8 mouse cellular contexts compared by ENCODE assay signal in genomic region chr7:126376903-126377277, GRCm38 (mm10). TPM values are rescaled to one million over a fixed set of nuclear protein-coding genes. Genes with fewer than 3 reads are reported as not detected.
DNase-seq lines count a peak whose midpoint lies in the region; ATAC-seq and TF ChIP-seq lines count a peak whose summit lies in the region.

No protein-coding gene starts in this region.

- ATAC-seq in hindbrain, postnatal 0 days = peak; percentile 71

- H3K27me3 ChIP-seq in hindbrain, postnatal 0 days (ENCODE audit: insufficient read depth, low read length) = no peaks in the 10 kb centered on the region
- H3K27me3 ChIP-seq in midbrain, embryonic 10.5 days (ENCODE audit: low read depth, poor library complexity, severe bottlenecking) = no peaks in the 10 kb centered on the region

- H3K4me3 ChIP-seq in hindbrain, postnatal 0 days (ENCODE audit: low read length) = peak overlapping the region; percentile 77
- H3K4me3 ChIP-seq in midbrain, embryonic 10.5 days = peak overlapping the region; percentile 95

- peaks cover 8% of the 10 kb centered on the region; the same call in 1 of the 2 replicates for H3K4me1 ChIP-seq in hindbrain, postnatal 0 days (ENCODE audit: insufficient read depth, low read length)
- peaks cover 25% of the 10 kb centered on the region for H3K4me1 ChIP-seq in midbrain, embryonic 10.5 days

- peak; percentile 29 for DNase-seq in gastrocnemius, postnatal 10 days
- no peak for DNase-seq in gastrocnemius, postnatal 25 days
- DNase-seq in urinary bladder, postnatal 25 days (ENCODE audit: low spot score) = peak; percentile 11
- no peak for DNase-seq in urinary bladder, adult 2 months (ENCODE audit: low spot score)
- no peak for DNase-seq in hindbrain, postnatal 0 days (ENCODE audit: low spot score)
- DNase-seq in midbrain, embryonic 10.5 days (ENCODE audit: low spot score) = no peak
- no peak for DNase-seq in ovary, postnatal 14 days (ENCODE audit: low spot score)
- DNase-seq in lung, adult 18-20 months = no peak

- peak overlapping the region; percentile 60; the same call in 1 of the 2 replicates for H3K27ac ChIP-seq in hindbrain, postnatal 0 days
- H3K27ac ChIP-seq in midbrain, embryonic 10.5 days (replicated peaks) = peak overlapping the region; percentile 87

- peaks cover 9% of the 10 kb centered on the region for H3K36me3 ChIP-seq in hindbrain, postnatal 0 days (ENCODE audit: insufficient read depth, low read length)
- peaks cover 34% of the 10 kb centered on the region for H3K36me3 ChIP-seq in midbrain, embryonic 10.5 days

- H3K9me3 ChIP-seq in hindbrain, postnatal 0 days (ENCODE audit: low read length) = no peaks in the 10 kb centered on the region
- H3K9me3 ChIP-seq in midbrain, embryonic 10.5 days (replicated peaks) = no peaks in the 10 kb centered on the region

- WGBS in hindbrain, postnatal 0 days = 1% methylated on average over 27 of the region's 27 CpGs
- WGBS in midbrain, embryonic 10.5 days = 1% methylated on average over 27 of the region's 27 CpGs

- H3K4me2 ChIP-seq in hindbrain, postnatal 0 days (ENCODE audit: low read depth, low read length) = peak overlapping the region; percentile 93

- H3K9ac ChIP-seq in hindbrain, postnatal 0 days (replicated peaks; ENCODE audit: low read length) = peak overlapping the region; percentile 74

- TF ChIP-seq CTCF in hindbrain, postnatal 0 days (IDR thresholded peaks at IDR 0.05; ENCODE audit: low read depth) = no peak

RNA-seq across cellular contexts. Expression of gene Spns1, which starts 0.4 kb away (rescaled TPM):
- total RNA-seq in gastrocnemius, postnatal 10 days (2021) = 10 to 100 TPM; 25.1 to 28.0 TPM
- total RNA-seq in gastrocnemius, postnatal 25 days (2021) = 10 to 100 TPM; 22.9 to 23.3 TPM
- 72.8 and 82.9 TPM in 2 replicates for polyA plus RNA-seq in urinary bladder, adult 2 months (2012; rRNA removed)
- total RNA-seq in hindbrain, postnatal 0 days (2014; rRNA removed) = 102 and 125 TPM in 2 replicates
- polyA plus RNA-seq in hindbrain, postnatal 0 days (2015; fragmentation: Nextera tagmentation; extraction: Ambion mirVana) = 80.9 and 83.7 TPM in 2 replicates
- 67.6 and 68.9 TPM in 2 replicates for polyA plus RNA-seq in midbrain, embryonic 10.5 days (2016; fragmentation: Nextera tagmentation; extraction: Ambion mirVana)

RNA-seq across cellular contexts. Expression of gene Lat, which starts 7.5 kb away (rescaled TPM):
- 1 to 10 TPM in 1 of 2 experiments, under 1 TPM in 1; 0.42 to 1.1 TPM for total RNA-seq in gastrocnemius, postnatal 10 days (2021)
- under 1 TPM in 1 of 2 experiments, not detected in 1; 0.43 TPM for total RNA-seq in gastrocnemius, postnatal 25 days (2021)
- polyA plus RNA-seq in urinary bladder, adult 2 months (2012; rRNA removed) = 2.0 and 2.3 TPM in 2 replicates
- 0.37 TPM in 1 of 2 replicates, not detected in the other for total RNA-seq in hindbrain, postnatal 0 days (2014; rRNA removed)
- polyA plus RNA-seq in hindbrain, postnatal 0 days (2015; fragmentation: Nextera tagmentation; extraction: Ambion mirVana) = 0.96 and 1.1 TPM in 2 replicates
- polyA plus RNA-seq in midbrain, embryonic 10.5 days (2016; fragmentation: Nextera tagmentation; extraction: Ambion mirVana) = 1.6 and 2.6 TPM in 2 replicates

RNA-seq across cellular contexts. Expression of gene Nfatc2ip, which starts 19.6 kb away (rescaled TPM):
- total RNA-seq in gastrocnemius, postnatal 10 days (2021) = 1 to 10 TPM; 3.1 to 3.2 TPM
- 1 to 10 TPM; 2.8 to 3.2 TPM for total RNA-seq in gastrocnemius, postnatal 25 days (2021)
- polyA plus RNA-seq in urinary bladder, adult 2 months (2012; rRNA removed) = 6.3 and 7.9 TPM in 2 replicates
- 6.1 and 6.4 TPM in 2 replicates for total RNA-seq in hindbrain, postnatal 0 days (2014; rRNA removed)
- 2.9 and 3.0 TPM in 2 replicates for polyA plus RNA-seq in hindbrain, postnatal 0 days (2015; fragmentation: Nextera tagmentation; extraction: Ambion mirVana)
- polyA plus RNA-seq in midbrain, embryonic 10.5 days (2016; fragmentation: Nextera tagmentation; extraction: Ambion mirVana) = 2.6 and 2.8 TPM in 2 replicates

RNA-seq across cellular contexts. Expression of gene Cd19, which starts 37.8 kb away (rescaled TPM):
- total RNA-seq in gastrocnemius, postnatal 10 days (2021) = under 1 TPM; 0.35 to 0.72 TPM
- under 1 TPM in 1 of 2 experiments, not detected in 1; 0.48 TPM for total RNA-seq in gastrocnemius, postnatal 25 days (2021)
- 0.25 and 0.28 TPM in 2 replicates for polyA plus RNA-seq in urinary bladder, adult 2 months (2012; rRNA removed)
- total RNA-seq in hindbrain, postnatal 0 days (2014; rRNA removed) = 0.16 TPM in 1 of 2 replicates, not detected in the other
- 0.05 TPM in 1 of 2 replicates, not detected in the other for polyA plus RNA-seq in hindbrain, postnatal 0 days (2015; fragmentation: Nextera tagmentation; extraction: Ambion mirVana)
- 0.07 and 0.16 TPM in 2 replicates for polyA plus RNA-seq in midbrain, embryonic 10.5 days (2016; fragmentation: Nextera tagmentation; extraction: Ambion mirVana)

RNA-seq across cellular contexts. Expression of gene Rabep2, which starts 51.7 kb away (rescaled TPM):
- total RNA-seq in gastrocnemius, postnatal 10 days (2021) = 10 to 100 TPM; 11.4 to 15.2 TPM
- total RNA-seq in gastrocnemius, postnatal 25 days (2021) = 10 to 100 TPM; 11.2 to 14.6 TPM
- 34.8 and 47.5 TPM in 2 replicates for polyA plus RNA-seq in urinary bladder, adult 2 months (2012; rRNA removed)
- total RNA-seq in hindbrain, postnatal 0 days (2014; rRNA removed) = 22.2 and 22.5 TPM in 2 replicates
- 19.2 TPM in 2 replicates for polyA plus RNA-seq in hindbrain, postnatal 0 days (2015; fragmentation: Nextera tagmentation; extraction: Ambion mirVana)
- polyA plus RNA-seq in midbrain, embryonic 10.5 days (2016; fragmentation: Nextera tagmentation; extraction: Ambion mirVana) = 26.6 and 27.0 TPM in 2 replicates

Comparison
In these comparisons a context has a peak if more than half of its experiments do, and no peak if none do; other contexts are left out.
1. DNase-seq: peak in gastrocnemius, postnatal 10 days (single experiment) and urinary bladder, postnatal 25 days (single experiment); none in gastrocnemius, postnatal 25 days (single experiment), urinary bladder, adult 2 months (single experiment), hindbrain, postnatal 0 days (single experiment), midbrain, embryonic 10.5 days (single experiment), ovary, postnatal 14 days (single experiment) and lung, adult 18-20 months (0 of 2).